Mouse (Mus musculus): ENCODE measurements at regions not wholly inside any gene's neighbourhood (a gene's known extent, or its start where the extent isn't known, plus 50 kb on each side); places are given as distances from the start of the nearest gene placed in this dataset.

DNA sequence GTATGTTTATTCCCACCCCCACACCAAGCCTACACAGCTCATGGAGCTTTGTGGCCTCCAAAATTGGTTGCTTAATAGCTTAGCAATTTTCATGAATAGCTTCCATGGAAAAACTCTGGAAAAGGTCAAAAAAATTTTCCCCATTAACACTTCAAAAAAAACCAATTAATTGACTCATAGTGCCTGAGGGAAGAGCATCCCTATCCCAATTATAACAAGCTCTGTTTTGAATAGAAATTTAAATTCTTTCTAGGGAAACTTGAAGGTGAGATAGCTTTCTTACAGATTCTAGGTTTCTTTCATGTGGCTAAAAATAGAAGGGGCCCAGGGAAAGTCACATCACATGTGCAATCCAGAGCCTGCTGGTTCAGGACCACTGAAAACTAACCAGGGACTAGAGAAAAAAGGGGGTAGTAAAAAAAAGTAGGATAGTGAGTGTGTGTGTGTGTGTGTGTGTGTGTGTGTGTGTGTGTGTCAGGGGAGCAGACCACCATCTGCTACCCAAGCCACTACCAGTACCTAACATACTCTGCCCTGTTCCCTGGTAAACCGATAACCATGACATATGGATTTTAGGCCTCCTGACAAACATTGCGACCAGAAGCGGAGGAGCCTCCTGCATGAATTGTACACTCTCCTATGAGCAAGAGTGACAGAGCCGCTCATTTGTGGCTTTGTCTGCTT is 162.2 kb downstream of the Cmpk2 start:
- no peak for DNase-seq

- no peak for DNase-seq
Measured at GRCm38 (mm10) chr12:26621135-26621932, 152.3 kb downstream of the Cmpk2 start.

DNA sequence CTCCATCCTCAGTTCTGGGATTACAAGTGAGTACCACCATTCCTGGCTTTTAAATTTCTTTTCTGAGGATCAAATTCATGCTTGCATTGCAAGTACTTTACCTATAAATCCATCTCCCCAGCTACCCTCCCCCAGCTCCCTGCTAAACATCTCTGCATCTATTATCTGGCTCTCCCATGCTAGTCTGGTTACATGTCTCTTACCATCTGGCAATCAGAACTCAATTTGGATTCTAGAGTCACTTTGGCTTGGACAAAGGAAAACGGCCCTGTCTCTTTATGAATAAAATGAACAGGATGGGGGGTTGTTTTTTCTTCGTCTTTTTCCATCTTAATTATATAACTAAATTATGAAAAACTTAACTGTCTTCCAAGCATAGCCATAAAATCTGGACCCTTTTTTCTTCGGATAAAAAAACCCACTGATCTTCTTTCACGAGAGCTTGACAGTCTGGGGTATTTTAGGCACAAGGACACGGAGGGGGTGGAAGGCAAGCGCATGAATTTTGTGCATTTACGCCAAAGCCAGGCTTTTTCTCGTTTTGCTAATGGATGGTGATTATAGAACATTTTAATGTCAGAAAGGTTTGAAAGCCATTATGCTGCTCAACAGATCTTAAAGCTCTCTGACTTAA is 151.6 kb downstream of the Cmpk2 start:
- DNase-seq = no peak

DNA sequence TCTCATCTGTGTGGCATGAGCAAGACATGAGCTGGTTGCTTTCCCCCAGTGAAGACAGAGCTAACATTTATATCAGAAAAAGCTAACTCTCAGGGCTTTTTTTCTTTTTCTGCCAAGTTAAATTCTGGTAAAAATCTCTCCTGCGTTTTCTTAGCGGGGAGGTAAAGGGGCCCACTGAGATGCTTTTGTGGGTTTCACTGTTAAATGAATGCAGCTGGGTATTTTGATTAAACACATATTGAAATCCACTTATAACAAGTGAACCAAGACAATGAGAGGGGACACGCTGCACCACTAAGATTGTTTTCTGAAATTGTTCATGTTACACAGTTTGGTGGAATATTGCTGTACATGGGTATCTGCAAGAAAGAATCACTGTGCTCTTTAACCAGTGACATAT is 149.0 kb downstream of the Cmpk2 start:
- no peak for DNase-seq

- no peak for DNase-seq
Measured at GRCm38 (mm10) chr12:26613086-26613705, 144.2 kb downstream of the Cmpk2 start.

GRCm38 (mm10) chr12:26610079-26610478 is 141.1 kb downstream of the Cmpk2 start:
- DNase-seq = no peak

DNA sequence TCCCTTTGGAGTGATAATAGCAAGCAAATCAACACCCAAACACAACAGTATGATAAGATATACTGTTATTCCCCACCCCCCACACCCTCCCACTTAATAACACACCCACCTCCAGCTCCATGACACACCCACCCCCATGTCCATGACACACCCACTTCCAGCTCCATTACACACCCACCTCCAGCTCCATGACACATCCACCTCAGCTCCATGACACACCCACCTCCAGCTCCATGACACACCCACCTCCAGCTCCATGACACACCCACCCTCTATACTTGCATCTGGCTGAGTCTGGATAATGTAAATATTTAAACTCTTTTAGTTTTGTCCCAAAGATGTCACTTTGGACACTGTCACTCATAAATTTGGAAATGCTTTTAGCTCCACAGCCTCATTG is 129.5 kb downstream of the Cmpk2 start:
- DNase-seq = no peak

- DNase-seq = no peak
Measured at GRCm38 (mm10) chr12:26592125-26592524, 123.1 kb downstream of the Cmpk2 start.

DNA sequence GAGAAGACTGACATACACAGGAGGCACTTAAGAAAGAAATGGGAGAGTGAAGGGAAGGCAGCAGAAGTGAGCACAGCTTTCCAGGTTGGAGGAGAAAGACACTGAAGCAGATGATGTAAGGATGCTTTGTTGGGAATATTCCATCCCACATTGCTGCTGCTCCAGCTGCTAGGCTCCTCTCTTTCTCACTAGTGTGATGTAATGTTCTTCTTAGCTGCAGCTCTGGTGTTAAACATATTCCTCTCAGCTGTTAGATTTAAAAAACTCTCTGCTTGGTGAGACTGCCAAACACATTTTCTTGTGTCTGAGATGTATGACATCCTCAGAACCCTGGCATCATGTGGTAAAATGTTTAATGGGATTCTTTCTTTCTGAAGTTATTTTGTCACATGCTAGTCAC is 120.1 kb downstream of the Cmpk2 start:
- DNase-seq = no peak

DNA sequence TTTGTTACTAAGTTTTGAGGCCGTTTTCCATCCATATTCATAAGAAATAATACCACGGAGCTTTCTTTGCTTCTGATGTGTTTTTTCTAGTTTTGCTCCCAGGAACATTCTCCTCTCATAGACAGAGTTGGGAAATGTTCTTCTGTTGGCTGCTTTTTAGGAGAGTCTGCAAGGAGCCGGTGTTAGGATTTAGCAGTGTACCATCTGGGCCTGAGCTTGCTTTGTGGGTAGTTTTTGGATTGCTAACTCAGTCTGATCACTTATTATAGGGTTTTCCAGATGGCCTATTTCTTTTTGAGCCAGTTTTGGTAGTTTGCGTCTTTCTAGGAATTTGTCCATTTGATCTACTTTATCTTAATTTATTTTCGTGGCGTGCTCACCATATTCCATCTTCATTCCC is 108.4 kb downstream of the Cmpk2 start:
- DNase-seq = no peak

DNA sequence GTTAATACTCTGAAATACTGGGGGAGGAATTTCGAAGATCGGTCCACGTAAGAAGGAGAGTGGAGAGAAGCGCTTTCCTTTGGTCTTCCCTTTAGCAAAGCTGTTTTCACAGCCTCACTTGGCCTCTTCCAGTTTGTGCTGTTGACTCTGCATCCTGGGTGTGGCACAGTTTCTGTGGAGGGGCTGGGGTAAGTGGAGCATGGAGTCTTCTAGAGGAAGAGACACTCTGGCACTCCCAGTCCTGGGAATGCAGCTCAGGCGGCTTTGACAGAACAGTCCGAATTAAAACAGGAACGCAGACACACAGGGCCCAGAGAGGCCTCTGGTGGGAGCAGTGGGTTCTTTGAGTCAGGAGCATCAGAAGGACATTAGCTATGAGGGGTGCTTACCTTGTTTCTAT is 102.6 kb downstream of the Cmpk2 start:
- DNase-seq = no peak

DNA sequence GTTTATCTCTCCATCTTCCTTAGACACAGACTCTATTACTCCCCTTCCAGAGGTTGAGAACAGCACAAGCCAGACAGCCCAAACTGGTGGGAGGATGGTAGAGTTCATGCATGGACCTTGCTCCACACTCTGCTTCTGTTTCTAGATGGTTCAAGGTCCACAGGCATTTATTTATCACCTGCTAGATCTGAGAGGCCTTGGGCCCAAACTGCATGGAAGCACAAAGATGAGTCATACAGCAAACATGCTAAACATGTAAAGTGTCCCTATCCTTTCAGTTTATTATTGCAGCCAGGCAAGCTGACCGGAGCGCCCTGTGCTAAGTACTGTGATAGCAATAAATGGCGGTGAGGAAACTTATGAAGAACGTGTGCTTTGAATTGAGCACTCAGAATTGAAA is 98.4 kb downstream of the Cmpk2 start:
- DNase-seq = peak; percentile 5 to 17

GRCm38 (mm10) chr12:26562858-26563257 is 93.9 kb downstream of the Cmpk2 start:
- DNase-seq = no peak

- DNase-seq = no peak
Measured at GRCm38 (mm10) chr12:26559560-26559959, 90.6 kb downstream of the Cmpk2 start.

DNA sequence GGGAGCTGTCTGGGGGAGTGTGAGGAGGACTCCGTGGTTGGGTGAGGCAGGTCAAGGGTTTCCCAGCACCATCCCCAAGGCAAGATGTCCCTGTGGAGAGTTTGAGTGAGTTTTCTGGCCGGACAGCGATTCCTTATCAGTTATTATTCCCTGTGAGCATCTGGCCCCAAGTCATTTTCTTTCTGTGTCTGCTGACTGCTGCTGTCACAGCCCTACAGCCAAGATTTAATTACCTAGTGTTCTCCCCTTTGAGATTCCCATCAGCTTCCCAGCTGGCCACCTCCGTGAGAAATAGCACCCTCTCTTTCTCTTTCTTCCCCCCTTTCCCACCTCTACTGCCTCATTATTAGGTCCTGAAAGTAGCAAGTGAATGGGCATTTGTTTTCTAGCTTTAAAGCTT is 88.4 kb downstream of the Cmpk2 start:
- no peak for DNase-seq

GRCm38 (mm10) chr12:26551168-26551926 is 82.3 kb downstream of the Cmpk2 start:
- DNase-seq = no peak

GRCm38 (mm10) chr12:26547466-26547865 is 78.5 kb downstream of the Cmpk2 start:
- DNase-seq = no peak

DNA sequence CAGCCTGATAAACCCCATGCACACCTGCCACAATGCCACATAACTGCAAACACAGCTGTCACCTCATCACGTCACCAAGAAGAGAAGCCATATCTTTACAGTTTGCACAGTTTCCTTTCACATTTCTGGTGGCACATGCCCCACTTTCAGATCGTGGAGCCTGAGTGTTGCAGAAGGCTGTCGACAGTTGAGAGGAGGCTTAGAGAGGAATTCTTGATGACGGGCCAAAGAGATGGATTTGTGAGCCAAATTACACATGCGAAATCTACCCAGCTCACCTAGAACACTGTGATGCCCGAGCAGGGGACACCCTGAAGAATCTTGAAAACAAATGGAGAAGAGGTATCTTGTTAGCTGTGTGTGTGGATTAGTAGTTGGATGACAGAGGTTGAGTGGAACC is 77.4 kb downstream of the Cmpk2 start:
- DNase-seq = no peak

DNA sequence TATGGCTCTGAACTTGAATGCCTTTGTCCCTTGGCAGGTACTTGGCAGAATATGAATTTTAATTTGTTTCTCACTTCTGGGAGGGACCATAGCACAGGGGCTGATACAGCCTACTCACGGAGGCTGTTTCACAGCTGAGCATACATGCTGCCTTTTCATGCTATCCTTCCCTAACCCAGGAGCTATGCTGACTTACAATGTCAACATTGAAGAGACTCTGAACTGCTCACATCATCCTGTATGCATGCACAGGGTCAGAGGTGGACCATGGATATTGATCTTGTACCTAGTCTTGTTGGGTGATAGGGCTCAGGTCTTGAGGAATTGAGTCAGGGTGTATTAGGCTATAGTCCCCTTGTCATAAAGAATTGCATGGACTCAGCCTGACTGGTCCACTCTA is 74.5 kb downstream of the Cmpk2 start:
- DNase-seq = no peak

GRCm38 (mm10) chr12:26542451-26542850 is 73.4 kb downstream of the Cmpk2 start:
- DNase-seq = no peak

DNA sequence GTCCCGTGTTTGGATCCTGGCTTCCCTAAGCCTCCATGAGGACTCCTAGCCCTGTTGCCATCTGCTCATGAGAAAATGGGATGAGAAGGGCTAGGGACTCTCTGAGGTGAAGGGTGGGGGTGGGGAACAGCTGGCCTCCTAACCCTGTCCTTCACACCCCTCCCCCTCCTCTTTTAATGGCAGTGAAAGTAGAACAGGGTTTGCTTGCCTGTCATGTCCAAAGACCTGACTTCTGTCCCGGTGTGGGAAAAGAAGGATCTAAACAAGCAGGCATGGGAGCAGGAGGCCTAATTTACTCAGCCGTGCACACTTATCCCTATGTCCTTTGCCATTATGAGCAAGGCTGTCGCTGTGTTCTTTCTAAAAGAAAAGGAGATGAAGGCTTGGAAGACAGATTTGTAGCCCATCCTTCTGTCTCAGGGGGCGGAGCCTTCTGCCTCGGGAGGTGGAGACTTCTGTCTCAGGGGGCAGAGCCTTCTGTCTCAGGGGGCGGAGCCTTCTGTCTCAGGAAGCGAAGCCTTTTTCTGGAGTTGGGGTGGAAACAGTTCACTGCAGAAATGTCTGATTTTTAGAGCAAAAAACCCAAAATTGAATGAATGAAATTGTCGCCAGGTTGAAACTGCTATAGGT is 66.4 kb downstream of the Cmpk2 start:
- DNase-seq = no peak

Measured in adrenal gland, postnatal 36 days (tissue).